Mouse (Mus musculus): ENCODE measurements at regions not wholly inside any gene's neighbourhood (a gene's known extent, or its start where the extent isn't known, plus 50 kb on each side); places are given as distances from the start of the nearest gene placed in this dataset.

DNA sequence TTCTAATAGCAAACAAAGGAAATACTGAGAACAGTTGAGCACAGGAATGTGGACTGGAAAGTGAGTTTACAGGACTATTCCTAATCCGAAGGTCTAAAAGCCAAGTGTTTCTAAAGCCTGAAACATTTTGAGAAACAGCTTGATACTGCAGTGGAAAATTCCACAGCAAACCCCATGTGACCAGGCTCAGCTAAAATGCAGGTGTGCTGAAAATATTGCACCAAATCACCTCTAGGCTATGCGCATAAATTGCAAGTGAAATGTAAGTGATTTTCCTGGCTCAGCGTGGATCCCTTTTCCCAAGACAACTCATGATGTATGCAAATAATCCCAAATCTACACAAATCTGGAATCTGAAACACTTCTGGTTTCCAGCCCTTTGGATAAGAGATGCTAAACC, 57.1 kb upstream of the Tut7 start:
- TF ChIP-seq CTCF (conservative IDR thresholded peaks at IDR 0.05; ENCODE audit: insufficient read depth, insufficient read length, low read depth, low read length), result no peak
- no peak for TF ChIP-seq POLR2A (IDR thresholded peaks at IDR 0.05; ENCODE audit: low read depth, low read length)
